Mouse (Mus musculus) CH12.LX (cell line): ENCODE results near the gene Il16. TPM values are rescaled to one million over a fixed set of nuclear protein-coding genes. Genes with fewer than 3 reads are reported as not detected.

Experiments
- DNase-seq: peaks from one replicate; pipeline ENCODE4 v3.0.0-alpha.2; 2013; ENCODE audit errors: extremely low read depth
- H3K27ac ChIP-seq: 2 replicates; pipeline ENCODE4 v1.5.1; 2012; ENCODE audit warnings: low read depth, mild to moderate bottlenecking, control low read depth, moderate library complexity; ENCODE audit not compliant: insufficient read depth
- H3K27me3 ChIP-seq: replicated peaks from 2 replicates; pipeline ENCODE3; 2012; ENCODE audit warnings: inconsistent platforms
- H3K36me3 ChIP-seq, 2 experiments: replicated peaks in 1 of 2; 2 replicates each; pipeline versions ENCODE3 to v1.6.1; 2012; ENCODE audit warnings: inconsistent platforms in 1 of 2, low read length in 1 of 2, mild to moderate bottlenecking in 1 of 2, mixed read lengths in 1 of 2, moderate library complexity in 1 of 2; ENCODE audit not compliant: control insufficient read depth in 1 of 2, insufficient read depth in 1 of 2
- H3K4me1 ChIP-seq, 2 experiments: 2 replicates each; pipeline ENCODE4 v1.6.1; 2012; ENCODE audit warnings: inconsistent platforms in 1 of 2, moderate library complexity in 1 of 2; ENCODE audit not compliant: insufficient read depth in 2 of 2, control insufficient read depth in 1 of 2
- H3K4me2 ChIP-seq: 2 replicates; pipeline ENCODE4 v1.6.1; 2012; ENCODE audit warnings: low read depth, mild to moderate bottlenecking, control low read depth; ENCODE audit not compliant: poor library complexity, insufficient read depth, severe bottlenecking
- H3K4me3 ChIP-seq, 3 experiments: fragments of 150-350 bp in 1 of 3; sonication (generic) in 1 of 3; replicated peaks in 1 of 3; 2 replicates each; pipeline versions ENCODE3 to v1.5.1; 2011 to 2012; ENCODE audit warnings: low read depth in 2 of 3, low read length in 2 of 3, mild to moderate bottlenecking in 2 of 3, moderate library complexity in 2 of 3, control low read depth in 1 of 3, improper control_type of control experiment in 1 of 3, inconsistent platforms in 1 of 3, mixed read lengths in 1 of 3; ENCODE audit not compliant: poor library complexity in 1 of 3
- H3K79me2 ChIP-seq: replicated peaks from 2 replicates; pipeline ENCODE4 v1.6.1; 2012; ENCODE audit warnings: mild to moderate bottlenecking, moderate library complexity; ENCODE audit not compliant: control insufficient read depth, poor library complexity, insufficient read depth, severe bottlenecking; ENCODE audit errors: extremely low read depth
- H3K9ac ChIP-seq: 2 replicates; pipeline ENCODE4 v1.6.1; 2012; ENCODE audit warnings: low read depth, mild to moderate bottlenecking, control low read depth, moderate library complexity; ENCODE audit not compliant: insufficient read depth
- H3K9me3 ChIP-seq: replicated peaks from 2 replicates; pipeline ENCODE3; 2012; ENCODE audit warnings: low read length, inconsistent platforms, mixed read lengths
- BHLHE40 ChIP-seq: IDR thresholded peaks from 2 replicates; pipeline ENCODE4 v1.6.1; 2011; ENCODE audit warnings: mild to moderate bottlenecking, low read depth, low read length, improper control_type of control experiment
- CTCF ChIP-seq, 2 experiments: IDR thresholded peaks in 1 of 2; conservative IDR thresholded peaks in 1 of 2; 2 replicates each; pipeline ENCODE4 v1.5.1; 2011 to 2012; ENCODE audit warnings: low read depth in 2 of 2, low read length in 2 of 2, improper control_type of control experiment in 1 of 2, inconsistent platforms in 1 of 2, mild to moderate bottlenecking in 1 of 2, moderate library complexity in 1 of 2
- E2F4 ChIP-seq: IDR thresholded peaks from 2 replicates; pipeline ENCODE4 v1.6.1; 2011; ENCODE audit warnings: low read depth, low read length, improper control_type of control experiment; ENCODE audit not compliant: insufficient replicate concordance
- ELF1 ChIP-seq: IDR thresholded peaks from 2 replicates; pipeline ENCODE4 v1.6.1; 2014; ENCODE audit warnings: low read depth, mild to moderate bottlenecking, inconsistent platforms, low read length, improper control_type of control experiment
- EP300 ChIP-seq: IDR thresholded peaks from 2 replicates; pipeline ENCODE4 v1.6.1; 2011; ENCODE audit warnings: low read length, improper control_type of control experiment
- ETS1 ChIP-seq: conservative IDR thresholded peaks from 2 replicates; pipeline ENCODE4 v1.6.1; 2012; ENCODE audit warnings: low read depth, mild to moderate bottlenecking, inconsistent platforms, low read length, improper control_type of control experiment, moderate library complexity
- HCFC1 ChIP-seq: IDR thresholded peaks from 2 replicates; pipeline ENCODE4 v1.6.1; 2012; ENCODE audit warnings: low read depth, mild to moderate bottlenecking, inconsistent platforms, low read length, improper control_type of control experiment
- IRF4 ChIP-seq: IDR thresholded peaks from 2 replicates; pipeline ENCODE4 v1.6.1; 2014; ENCODE audit warnings: low read depth, mild to moderate bottlenecking, inconsistent platforms, low read length, improper control_type of control experiment
- JUN ChIP-seq: IDR thresholded peaks from 2 replicates; pipeline ENCODE4 v1.6.1; 2011; ENCODE audit warnings: low read depth, mild to moderate bottlenecking, low read length, improper control_type of control experiment, moderate library complexity; ENCODE audit not compliant: insufficient read depth
- JUND ChIP-seq: conservative IDR thresholded peaks from 2 replicates; pipeline ENCODE4 v1.6.1; 2011; ENCODE audit warnings: low read depth, low read length, improper control_type of control experiment
- MAFK ChIP-seq: IDR thresholded peaks from 2 replicates; pipeline ENCODE4 v1.6.1; 2011; ENCODE audit warnings: low read length, improper control_type of control experiment; ENCODE audit not compliant: insufficient replicate concordance
- MAX ChIP-seq: IDR thresholded peaks from 2 replicates; pipeline ENCODE4 v1.6.1; 2011; ENCODE audit warnings: low read length, improper control_type of control experiment
- MYC ChIP-seq: IDR thresholded peaks from 2 replicates; pipeline ENCODE4 v1.6.1; 2011; ENCODE audit warnings: low read depth, mild to moderate bottlenecking, improper control_type of control experiment, low read length
- POLR2A ChIP-seq: IDR thresholded peaks from 2 replicates; pipeline ENCODE4 v1.6.1; 2011; ENCODE audit warnings: low read depth, mild to moderate bottlenecking, improper control_type of control experiment, low read length
- RAD21 ChIP-seq: IDR thresholded peaks from 2 replicates; pipeline ENCODE4 v1.6.1; 2011; ENCODE audit warnings: low read depth, mild to moderate bottlenecking, low read length, improper control_type of control experiment, moderate library complexity
- RCOR1 ChIP-seq: conservative IDR thresholded peaks from 2 replicates; pipeline ENCODE4 v1.6.1; 2012; ENCODE audit warnings: low read depth, mild to moderate bottlenecking, inconsistent platforms, low read length, improper control_type of control experiment
- SIN3A ChIP-seq: IDR thresholded peaks from 2 replicates; pipeline ENCODE4 v1.6.1; 2012; ENCODE audit warnings: low read length, improper control_type of control experiment, inconsistent platforms
- SMC3 ChIP-seq: IDR thresholded peaks from 2 replicates; pipeline ENCODE4 v1.6.1; 2011; ENCODE audit warnings: low read depth, low read length, improper control_type of control experiment
- TBP ChIP-seq: conservative IDR thresholded peaks from 2 replicates; pipeline ENCODE4 v1.6.1; 2011; ENCODE audit warnings: low read depth, low read length, improper control_type of control experiment
- TCF12 ChIP-seq: IDR thresholded peaks from 2 replicates; pipeline ENCODE4 v1.6.1; 2014; ENCODE audit warnings: low read depth, mild to moderate bottlenecking, inconsistent platforms, low read length, improper control_type of control experiment
- USF1 ChIP-seq: IDR thresholded peaks from 2 replicates; pipeline ENCODE4 v1.6.1; 2014; ENCODE audit warnings: low read depth, mild to moderate bottlenecking, inconsistent platforms, low read length, improper control_type of control experiment
- USF2 ChIP-seq: conservative IDR thresholded peaks from 2 replicates; pipeline ENCODE4 v1.6.1; 2011; ENCODE audit warnings: low read depth, low read length, improper control_type of control experiment
- ZMIZ1 ChIP-seq: IDR thresholded peaks from 2 replicates; pipeline ENCODE4 v1.6.1; 2012; ENCODE audit warnings: low read depth, mild to moderate bottlenecking, inconsistent platforms, low read length, improper control_type of control experiment
- dilution Hi-C: fragments of 300-500 bp; cut with MboI; formaldehyde crosslinking; loops from 2 replicates; pipeline ENCODE4 v1.14.3; 2020; ENCODE audit warnings: low sequenced_read_pairs; ENCODE audit not compliant: extremely low pct_unique_long_range_greater_than_20kb, extremely low pct_ligation_motif_present
- in situ Hi-C: fragments of 300-500 bp; cut with MboI; formaldehyde crosslinking; loops from 3 replicates; pipeline ENCODE4 v1.14.3; 2019; ENCODE audit warnings: low sequenced_read_pairs, low pct_ligation_motif_present, low pct_unique_long_range_greater_than_20kb, mixed read lengths
- polyA plus RNA-seq: library from polyadenylated mRNA; unstranded; fragments of >175 nt; gene quantifications from 2 replicates; pipeline ENCODE4 v1.2.1, GENCODE M21; 2012; ENCODE audit warnings: low read depth; ENCODE audit not compliant: insufficient read length
- total RNA-seq, 2 experiments: library from RNA; depleted of rRNA; stranded (reverse); fragments of 300-350 nt in 1 of 2; fragments of >200 nt in 1 of 2; gene quantifications; 2 replicates each; pipeline ENCODE4 v1.2.3; 2012 to 2014

Il16 gene
- total and polyA plus RNA-seq, 3 experiments: 39.8 to 62.1 (median 55.5) TPM

- Histone ChIP-seq H3K9me3 (peaks cover 14% of the 10 kb centered on the region), H3K27me3 (no peaks in the 10 kb centered on the region)
- DNase-seq: no peak
- TF ChIP-seq MYC (peak; percentile 46; the same call in 1 of the 2 replicates), MAX (peak; percentile 73; the same call in 1 of the 2 replicates), ELF1 (peak; percentile 75; the same call in 1 of the 2 replicates), CTCF (conservative IDR thresholded peaks at IDR 0.05 in 1 of 2, IDR thresholded peaks at IDR 0.05 in 1 of 2; ENCODE audit: low read depth in 2 of 2, low read length in 2 of 2) (peak in 1 of 2 experiments; percentile 35; a peak in 2 of 4 replicates), IRF4 (no peak), RAD21 (no peak), RCOR1 (no peak), JUND (no peak), BHLHE40 (peak; percentile 80), TCF12 (no peak), JUN (no peak), USF2 (peak; percentile 43), USF1 (peak; percentile 65), E2F4 (no peak), ZMIZ1 (no peak)
- TF ChIP-seq, all 38 proteins: peak for 7
- H3K4me1 ChIP-seq: peaks cover 22 to 69% of the 10 kb centered on the region in 2 experiments
- H3K36me3 ChIP-seq: peaks cover 0 to 2% of the 10 kb centered on the region in 2 experiments
- H3K4me3 ChIP-seq: peak overlapping the region in 2 of 3 experiments; percentile 29 to 35
- H3K9ac ChIP-seq: no peak overlapping the region
- peak overlapping the region; percentile 96 for H3K27ac ChIP-seq
- in situ Hi-C loops: loop anchor here (25.0 kb wide), 1 partner anchor 227 kb away; the partner anchor contains the start of genes Mesd and Tlnrd1
- peak overlapping the region; percentile 18; the same call in 1 of the 2 replicates for H3K4me2 ChIP-seq
- dilution Hi-C loops: no loop called here
- H3K79me2 ChIP-seq: no peaks in the 10 kb centered on the region
Measured at GRCm38 (mm10) chr7:83660273-83660691, 85.2 kb downstream of the Il16 start.

- in situ Hi-C loops: loop anchor here (25.0 kb wide), 1 partner anchor 228 kb away; the partner anchor contains the start of genes Mesd and Tlnrd1
- peaks cover 0 to 2% of the 10 kb centered on the region in 2 experiments for H3K36me3 ChIP-seq
- H3K9me3 ChIP-seq: peaks cover 14% of the 10 kb centered on the region
- peak; percentile 76 for TF ChIP-seq ETS1
- no peak for TF ChIP-seq SMC3
- no peak for TF ChIP-seq MAFK
- 0 out of 2 replicates have a peak, but pooled peaks have one; percentile 3 for TF ChIP-seq IRF4
- TF ChIP-seq MYC: 0 out of 2 replicates have a peak, but pooled peaks have one; percentile 25
- TF ChIP-seq ELF1: peak; percentile 85
- 0 out of 2 replicates have a peak, but pooled peaks have one; percentile 22 for TF ChIP-seq EP300
- TF ChIP-seq POLR2A: 0 out of 2 replicates have a peak, but pooled peaks have one; percentile 32
- peak; percentile 66; the same call in 1 of the 2 replicates for TF ChIP-seq SIN3A
- peak; percentile 95 for TF ChIP-seq BHLHE40
- TF ChIP-seq TCF12: peak; percentile 19; the same call in 1 of the 2 replicates
- TF ChIP-seq TBP: no peak
- TF ChIP-seq RAD21: no peak
- no peak for TF ChIP-seq JUN
- peak; percentile 7 for TF ChIP-seq HCFC1
- peak; percentile 86 for DNase-seq
- peaks cover 22 to 69% of the 10 kb centered on the region in 2 experiments for H3K4me1 ChIP-seq
- H3K79me2 ChIP-seq: peaks cover 7% of the 10 kb centered on the region
- no peak overlapping the region; the same call in 1 of the 2 replicates for H3K9ac ChIP-seq
- dilution Hi-C loops: no loop called here
- peak overlapping the region; percentile 96 for H3K27ac ChIP-seq
- no peaks in the 10 kb centered on the region for H3K27me3 ChIP-seq
- H3K4me3 ChIP-seq: peak overlapping the region in 1 of 3 experiments; percentile 36
- peak overlapping the region; percentile 39 for H3K4me2 ChIP-seq
Measured at GRCm38 (mm10) chr7:83659159-83660065, 86.1 kb downstream of the Il16 start.
